Mouse (Mus musculus) C2C12 (cell line): ENCODE data around the gene Nkx3-2. TPM values are rescaled to one million over a fixed set of nuclear protein-coding genes. Genes with fewer than 3 reads are reported as not detected.

Source experiments
- H3K27me3 ChIP-seq: one replicate; pipeline ENCODE4 v1.6.1; 2011; ENCODE audit not compliant: control insufficient read depth, insufficient read depth, insufficient read length
- H3K36me3 ChIP-seq: one replicate; pipeline ENCODE4 v1.6.1; 2011; ENCODE audit not compliant: control insufficient read depth, insufficient read depth
- H3K4me3 ChIP-seq: one replicate; pipeline ENCODE4 v1.5.1; 2011; ENCODE audit warnings: mild to moderate bottlenecking, control low read depth; ENCODE audit not compliant: poor library complexity, insufficient read depth, severe bottlenecking
- H3K79me2 ChIP-seq: one replicate; pipeline ENCODE4 v1.6.1; 2011; ENCODE audit not compliant: control insufficient read depth, insufficient read depth
- H3K79me3 ChIP-seq: one replicate; pipeline ENCODE4 v1.6.1; 2011; ENCODE audit warnings: low read depth, control low read depth
- H3ac ChIP-seq: one replicate; pipeline ENCODE3; 2011; ENCODE audit warnings: low read depth; ENCODE audit not compliant: control insufficient read depth, insufficient read length
- CEBPB ChIP-seq: IDR thresholded peaks from one replicate; pipeline ENCODE4 v1.6.1; 2011; ENCODE audit warnings: low read depth, mild to moderate bottlenecking, control low read depth, moderate library complexity
- CTCF ChIP-seq: IDR thresholded peaks from one replicate; pipeline ENCODE4 v1.5.1; 2011; ENCODE audit not compliant: control insufficient read depth, insufficient read depth, insufficient read length
- FOSL1 ChIP-seq: IDR thresholded peaks from one replicate; pipeline ENCODE4 v1.8.0; 2011; ENCODE audit warnings: mild to moderate bottlenecking, low read length; ENCODE audit not compliant: poor library complexity, insufficient read depth, severe bottlenecking
- MAX ChIP-seq: IDR thresholded peaks from one replicate; pipeline ENCODE4 v1.6.1; 2011; ENCODE audit warnings: mild to moderate bottlenecking, control low read depth
- MYOD1 ChIP-seq: IDR thresholded peaks from one replicate; pipeline ENCODE4 v1.6.1; 2011; ENCODE audit warnings: low read depth; ENCODE audit not compliant: control insufficient read depth, insufficient read length
- MYOG ChIP-seq: IDR thresholded peaks from one replicate; pipeline ENCODE4 v1.6.1; 2011; ENCODE audit not compliant: control insufficient read depth, insufficient read length; ENCODE audit errors: extremely low read depth
- USF1 ChIP-seq: IDR thresholded peaks from one replicate; pipeline ENCODE4 v1.6.1; 2011; ENCODE audit warnings: low read depth, mild to moderate bottlenecking, control low read depth, moderate library complexity
- polyA plus RNA-seq: library from polyadenylated mRNA; unstranded; fragments of >200 nt; fragmentation: generic; extraction: Trizol; gene quantifications from one replicate; pipeline ENCODE4 v1.2.1, GENCODE M21; 2012; ENCODE audit warnings: missing spikeins

Gene Nkx3-2
- polyA plus RNA-seq, 1 experiment, result 0.02 TPM

DNA sequence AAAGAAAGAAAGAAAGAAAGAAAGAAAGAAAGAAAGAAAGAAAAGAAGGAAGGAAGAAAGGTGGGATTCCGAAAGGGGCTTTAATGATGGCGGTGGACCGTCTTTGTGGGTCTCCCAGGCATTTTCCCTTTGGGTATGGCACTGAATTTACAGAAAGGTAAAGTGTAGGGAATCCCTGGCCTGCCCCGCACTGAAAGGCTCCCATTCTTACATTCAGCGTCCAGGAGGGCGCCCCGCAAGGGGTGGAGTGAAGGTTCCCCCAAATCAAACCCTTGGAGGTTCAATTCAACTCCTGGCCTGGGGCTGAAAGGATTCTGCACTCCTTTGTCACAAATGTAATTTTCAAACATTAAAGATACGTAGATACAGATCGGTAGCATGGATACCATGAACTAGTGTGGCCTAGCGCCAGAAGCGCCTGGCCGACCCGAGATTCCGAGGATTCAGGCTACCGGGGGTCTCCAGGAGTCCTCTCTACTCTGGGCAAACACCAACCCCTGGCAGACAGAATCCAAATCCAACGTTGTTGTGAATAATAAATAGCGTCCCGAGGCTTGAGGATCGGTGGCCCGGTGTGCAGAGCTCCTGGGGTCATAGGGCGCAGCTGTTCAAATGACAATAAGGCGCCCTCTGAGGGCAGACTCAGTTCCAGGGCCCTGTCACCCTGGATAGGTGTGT, 3.3 kb downstream of the Nkx3-2 start:
- H3K36me3 ChIP-seq, result no peaks in the 10 kb centered on the region
- H3K27me3 ChIP-seq, result peaks cover 42% of the 10 kb centered on the region
- TF ChIP-seq CEBPB (no peak), CTCF (no peak), MYOD1 (no peak), USF1 (no peak), MYOG (no peak), FOSL1 (no peak), MAX (no peak)
- H3K79me2 ChIP-seq, result no peaks in the 10 kb centered on the region
- no peaks in the 10 kb centered on the region for H3K79me3 ChIP-seq
- no peak overlapping the region for H3ac ChIP-seq
- no peak overlapping the region for H3K4me3 ChIP-seq

DNA sequence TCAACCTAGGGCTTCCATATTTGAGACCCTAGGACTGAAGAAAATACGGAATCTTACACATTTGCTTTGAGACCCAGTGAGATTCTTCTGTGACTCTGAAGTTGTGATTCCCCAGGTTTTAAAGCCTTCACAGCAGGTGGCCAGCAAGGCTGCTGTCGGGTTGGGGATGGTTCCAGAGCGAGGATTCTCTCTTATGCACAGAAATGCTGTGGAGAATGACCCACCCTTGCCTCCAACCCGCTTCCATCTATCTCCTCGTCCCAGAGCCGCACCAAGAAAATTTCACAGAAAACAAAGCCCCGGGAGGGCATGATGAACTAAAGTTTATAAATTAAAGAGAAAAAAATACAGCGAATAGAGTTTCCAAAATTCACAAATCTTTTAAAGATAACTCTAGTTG, 4.2 kb downstream of the Nkx3-2 start:
- Histone ChIP-seq H3K36me3 (no peaks in the 10 kb centered on the region), H3ac (no peak overlapping the region), H3K79me3 (no peaks in the 10 kb centered on the region), H3K79me2 (no peaks in the 10 kb centered on the region), H3K27me3 (peaks cover 46% of the 10 kb centered on the region), H3K4me3 (no peak overlapping the region)
- TF ChIP-seq USF1 (no peak), CEBPB (no peak), MYOG (no peak), MYOD1 (no peak), FOSL1 (no peak), CTCF (no peak), MAX (no peak)

DNA sequence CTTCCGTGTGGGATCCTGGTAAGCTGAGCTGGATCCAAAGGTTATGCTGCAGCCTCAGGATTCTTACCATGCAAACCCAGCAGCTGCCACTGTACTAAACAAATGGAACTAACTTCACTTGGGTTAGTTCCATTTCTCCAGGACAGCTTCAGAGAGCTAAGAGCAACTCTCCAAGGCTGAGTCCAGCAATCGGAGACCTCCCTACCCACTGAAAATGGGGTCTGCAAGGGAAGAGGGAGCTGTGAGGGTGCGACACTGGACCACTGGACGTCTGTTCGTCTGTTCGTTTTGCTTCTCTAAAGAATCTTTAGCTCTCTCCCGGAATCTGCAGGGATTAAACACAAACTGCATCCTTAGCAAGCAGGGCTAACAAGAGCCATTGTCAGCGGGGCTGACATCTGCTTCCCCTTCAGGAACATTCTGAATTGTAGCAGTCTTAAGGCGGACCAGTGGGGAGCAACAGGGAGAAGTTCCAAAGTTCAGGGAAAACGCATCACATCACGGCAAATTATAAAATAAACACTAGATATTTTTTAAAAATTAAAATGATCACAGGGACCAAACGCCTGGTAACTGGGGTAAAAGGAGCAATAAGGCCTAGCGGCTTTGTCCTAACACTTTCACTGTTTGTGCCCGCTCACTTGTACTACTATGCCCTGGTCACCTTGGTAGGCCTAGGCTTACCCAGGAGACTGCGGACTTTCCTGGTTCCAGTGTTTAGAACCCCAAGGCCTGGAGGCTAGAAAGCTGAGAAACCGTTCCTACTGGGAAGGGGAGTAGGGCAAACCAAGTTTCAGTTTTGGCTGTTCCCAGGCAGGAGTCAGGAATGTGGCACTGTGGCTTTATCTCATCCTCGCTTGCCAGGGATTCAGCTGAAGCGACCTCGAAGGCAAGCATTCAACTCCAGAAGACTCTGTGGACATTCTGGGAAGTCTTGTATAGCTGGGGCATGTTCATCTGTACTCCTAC, 5.3 kb downstream of the Nkx3-2 start:
- Histone ChIP-seq H3K79me2 (no peaks in the 10 kb centered on the region), H3K79me3 (no peaks in the 10 kb centered on the region), H3K4me3 (no peak overlapping the region), H3K27me3 (peaks cover 53% of the 10 kb centered on the region), H3ac (no peak overlapping the region), H3K36me3 (no peaks in the 10 kb centered on the region)
- TF ChIP-seq FOSL1 (no peak), MYOD1 (no peak), CTCF (no peak), CEBPB (no peak), USF1 (no peak), MYOG (no peak), MAX (no peak)

DNA sequence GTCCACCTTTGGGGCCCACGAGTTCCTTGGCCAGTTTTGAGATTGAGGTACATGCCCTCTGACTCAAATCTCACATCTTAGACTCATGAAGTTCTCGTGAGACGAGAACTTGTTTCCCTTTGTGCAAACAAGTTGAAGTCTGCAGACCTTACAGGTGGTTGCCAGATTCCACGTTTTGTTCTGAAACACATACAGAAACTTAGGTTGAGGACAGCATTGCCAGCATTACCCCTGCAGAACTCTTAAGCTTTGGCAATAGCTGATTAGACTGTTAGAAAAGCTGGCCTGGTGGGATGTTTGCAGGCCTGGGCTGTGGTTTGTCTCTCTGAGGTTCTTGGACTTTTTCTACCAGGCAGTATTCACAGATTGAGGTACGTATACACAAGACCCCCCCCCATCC, 7.0 kb downstream of the Nkx3-2 start:
- Histone ChIP-seq H3K27me3 (peaks cover 47% of the 10 kb centered on the region), H3K4me3 (no peak overlapping the region)

DNA sequence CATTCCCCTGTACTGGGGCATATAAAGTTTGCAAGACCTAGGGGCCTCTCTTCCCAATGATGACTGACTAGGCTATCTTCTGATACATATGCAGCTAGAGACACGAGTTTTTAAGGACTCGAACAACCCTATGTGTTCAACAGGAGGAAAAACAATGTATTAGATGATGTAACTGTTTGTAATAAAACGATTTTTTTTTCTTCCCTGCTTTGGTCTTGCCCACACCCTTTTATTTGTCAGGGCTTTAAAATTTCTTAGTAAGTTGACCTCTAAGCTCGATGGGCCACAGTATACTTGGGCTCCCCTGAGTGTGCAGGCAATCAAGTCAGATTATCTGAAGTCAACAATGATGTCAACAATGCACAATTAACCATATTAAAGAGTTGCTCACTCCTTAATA, 7.9 kb downstream of the Nkx3-2 start:
- H3K27me3 ChIP-seq, result peaks cover 44% of the 10 kb centered on the region
- H3K79me2 ChIP-seq, result no peaks in the 10 kb centered on the region
- no peaks in the 10 kb centered on the region for H3K36me3 ChIP-seq
- H3K79me3 ChIP-seq, result no peaks in the 10 kb centered on the region
- no peak overlapping the region for H3ac ChIP-seq
- H3K4me3 ChIP-seq, result no peak overlapping the region
- no peak for TF ChIP-seq MAX
- no peak for TF ChIP-seq MYOG
- no peak for TF ChIP-seq USF1
- TF ChIP-seq CTCF, result no peak
- no peak for TF ChIP-seq FOSL1
- TF ChIP-seq MYOD1, result no peak
- TF ChIP-seq CEBPB, result no peak

More for the DNA sequence above, 7.0 kb downstream of the Nkx3-2 start:
- Histone ChIP-seq H3K79me2 (no peaks in the 10 kb centered on the region), H3K79me3 (no peaks in the 10 kb centered on the region), H3ac (no peak overlapping the region), H3K36me3 (no peaks in the 10 kb centered on the region)
- no peak for TF ChIP-seq CTCF
- TF ChIP-seq FOSL1, result no peak
- TF ChIP-seq MAX, result no peak
- no peak for TF ChIP-seq MYOD1
- TF ChIP-seq USF1, result no peak
- TF ChIP-seq CEBPB, result no peak
- TF ChIP-seq MYOG, result no peak

DNA sequence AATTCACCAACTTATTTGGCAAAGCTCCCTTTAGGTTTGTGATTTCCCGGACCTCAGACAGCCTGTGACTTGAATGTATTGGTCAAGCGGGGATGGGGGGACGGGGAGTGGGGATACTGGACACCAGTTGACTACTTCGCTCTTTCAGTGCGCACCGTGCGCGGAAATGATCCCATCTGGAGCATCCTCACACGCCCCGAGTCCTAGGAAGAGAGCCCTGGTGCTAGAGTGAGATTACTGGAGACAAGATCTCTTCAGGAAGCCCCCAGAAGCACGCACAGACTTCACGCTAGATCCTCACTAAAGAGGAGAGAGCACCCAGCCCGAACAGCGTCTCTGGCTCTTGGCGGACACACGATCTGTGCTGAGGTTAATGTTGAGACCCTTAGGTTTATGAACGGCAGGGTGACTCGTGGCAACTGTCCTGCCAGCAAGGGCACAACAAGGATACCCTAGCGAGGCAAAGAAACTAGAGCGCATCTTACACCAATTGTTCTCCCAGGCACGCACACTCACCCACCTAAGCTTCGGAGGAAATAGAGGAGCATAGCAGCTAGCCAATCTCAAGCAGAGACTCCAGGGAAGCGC, 8.8 kb downstream of the Nkx3-2 start:
- H3K79me2 ChIP-seq, result no peaks in the 10 kb centered on the region
- no peak overlapping the region for H3K4me3 ChIP-seq
- H3K79me3 ChIP-seq, result no peaks in the 10 kb centered on the region
- no peaks in the 10 kb centered on the region for H3K36me3 ChIP-seq
- H3ac ChIP-seq, result no peak overlapping the region
- H3K27me3 ChIP-seq, result peaks cover 42% of the 10 kb centered on the region
- TF ChIP-seq MYOD1 (no peak), MYOG (no peak), CTCF (no peak), CEBPB (no peak), MAX (no peak)
